Mouse (Mus musculus) intestine, postnatal 0 days (tissue): ENCODE results near the gene Cmtm4. TPM values are rescaled to one million over a fixed set of nuclear protein-coding genes. Genes with fewer than 3 reads are reported as not detected.

Source experiments
- ATAC-seq: fragments of 200-750 bp; cut with Nextera tagmentation; 2 replicates; pipeline ENCODE4 v1.8.0; 2017; ENCODE audit warnings: mild to moderate bottlenecking, moderate TSS enrichment, moderate library complexity
- H3K27ac ChIP-seq: fragments of 300-500 bp; sonication (generic); 2 replicates; pipeline ENCODE4 v1.5.1; 2014; ENCODE audit warnings: mild to moderate bottlenecking, low read depth, low read length, moderate library complexity
- H3K27me3 ChIP-seq: fragments of 300-500 bp; sonication (generic); replicated peaks from 2 replicates; pipeline ENCODE4 v1.6.1; 2014; ENCODE audit warnings: low read length, mixed read lengths; ENCODE audit not compliant: control insufficient read depth, insufficient read depth
- H3K36me3 ChIP-seq: fragments of 300-500 bp; sonication (generic); 2 replicates; pipeline ENCODE4 v1.6.1; 2014; ENCODE audit warnings: mild to moderate bottlenecking, moderate library complexity; ENCODE audit not compliant: control insufficient read depth, insufficient read depth
- H3K4me1 ChIP-seq: fragments of 300-500 bp; sonication (generic); replicated peaks from 2 replicates; pipeline ENCODE4 v1.6.1; 2014; ENCODE audit warnings: antibody characterized with exemption, low read length, mixed read lengths; ENCODE audit not compliant: control insufficient read depth, insufficient read depth
- H3K4me2 ChIP-seq: fragments of 300-500 bp; sonication (generic); replicated peaks from 2 replicates; pipeline ENCODE4 v1.6.1; 2014; ENCODE audit warnings: low read depth, mild to moderate bottlenecking, moderate library complexity
- H3K4me3 ChIP-seq: fragments of 300-500 bp; sonication (generic); 2 replicates; pipeline ENCODE4 v1.5.1; 2014; ENCODE audit warnings: low read depth, low read length
- H3K9ac ChIP-seq: fragments of 300-500 bp; sonication (generic); 2 replicates; pipeline ENCODE4 v1.6.1; 2014; ENCODE audit warnings: mild to moderate bottlenecking, low read depth, low read length
- H3K9me3 ChIP-seq: fragments of 300-500 bp; sonication (generic); 2 replicates; pipeline ENCODE4 v1.6.1; 2016; ENCODE audit warnings: mixed run types; ENCODE audit not compliant: control insufficient read depth
- CTCF ChIP-seq: sonication (generic); IDR thresholded peaks from 2 replicates; pipeline ENCODE4 v1.5.1; 2016; ENCODE audit warnings: low read depth, mild to moderate bottlenecking, control low read depth, antibody characterized with exemption, moderate library complexity
- WGBS: fragments of 180-500 bp; shearing (Covaris S2); extraction: QIAGEN DNeasy Blood & Tissue Kit; methylation state at CpG from one replicate; pipeline ENCODE4 v1.1.7; 2014; 5-methylcytosine and 5-hydroxymethylcytosine counted together
- polyA plus RNA-seq: library from polyadenylated mRNA; unstranded; fragments of >200 nt; fragmentation: Nextera tagmentation; extraction: Ambion mirVana; gene quantifications from 2 replicates; pipeline ENCODE4 v1.2.1, GENCODE M21; 2015

Gene Cmtm4
- polyA plus RNA-seq, 1 experiment from 2014 or later, result 5.9 TPM

DNA sequence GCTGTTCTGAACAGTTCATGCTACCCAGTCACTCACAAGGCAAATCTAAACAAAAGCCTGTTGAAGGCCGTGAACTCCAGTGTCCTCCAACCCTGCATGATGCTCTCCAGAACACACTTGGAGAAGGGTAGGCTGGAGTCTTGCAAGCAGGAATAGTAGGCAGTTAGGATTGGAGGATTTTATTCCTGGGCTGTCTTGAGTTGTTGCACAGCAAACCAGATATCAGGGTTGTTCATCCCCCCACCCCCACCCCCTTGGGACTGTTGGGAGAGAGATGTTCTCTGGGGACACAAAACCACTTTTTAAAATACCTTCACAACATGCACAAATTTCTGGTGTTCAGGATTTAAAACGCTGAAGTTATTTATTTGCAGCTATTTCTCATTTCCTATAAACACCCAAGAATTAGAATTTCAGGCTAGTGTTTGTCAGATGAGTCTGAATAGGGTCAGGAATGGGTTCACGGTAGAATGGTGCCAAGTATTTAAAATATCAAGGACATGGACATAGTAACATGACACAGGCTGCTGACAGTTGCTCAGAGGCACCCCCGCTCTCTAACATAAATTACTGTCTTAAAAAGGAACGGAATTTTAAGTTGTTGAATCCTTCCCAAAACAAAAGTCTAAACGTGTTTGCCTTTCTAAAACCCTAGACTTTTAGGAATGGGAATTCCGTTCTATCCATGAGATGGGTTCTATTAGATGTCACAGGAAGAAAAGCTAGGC is 17.4 kb upstream of the Cmtm4 start:
- Histone ChIP-seq H3K9me3 (no peaks in the 10 kb centered on the region), H3K4me3 (no peak overlapping the region), H3K4me2 (no peak overlapping the region), H3K9ac (no peak overlapping the region), H3K27me3 (no peaks in the 10 kb centered on the region), H3K4me1 (no peaks in the 10 kb centered on the region), H3K36me3 (peaks cover 10% of the 10 kb centered on the region; the same call in 1 of the 2 replicates), H3K27ac (no peak overlapping the region)
- 57% methylated on average over 7 of the region's 7 CpGs for WGBS
- TF ChIP-seq CTCF, result no peak
- no peak for ATAC-seq

- Histone ChIP-seq H3K27me3 (no peaks in the 10 kb centered on the region), H3K36me3 (0 out of 2 replicates have a peak, but pooled peaks cover under 1% of the 10 kb centered on the region), H3K27ac (no peak overlapping the region), H3K9me3 (no peaks in the 10 kb centered on the region), H3K4me2 (no peak overlapping the region), H3K4me1 (no peaks in the 10 kb centered on the region), H3K4me3 (no peak overlapping the region), H3K9ac (no peak overlapping the region)
- WGBS, result 72% methylated on average over 3 of the region's 3 CpGs
- no peak for ATAC-seq
- TF ChIP-seq CTCF, result no peak
These were observed 16.4 kb upstream of the Cmtm4 start for GRCm38 (mm10) chr8:104411972-104412371.

DNA sequence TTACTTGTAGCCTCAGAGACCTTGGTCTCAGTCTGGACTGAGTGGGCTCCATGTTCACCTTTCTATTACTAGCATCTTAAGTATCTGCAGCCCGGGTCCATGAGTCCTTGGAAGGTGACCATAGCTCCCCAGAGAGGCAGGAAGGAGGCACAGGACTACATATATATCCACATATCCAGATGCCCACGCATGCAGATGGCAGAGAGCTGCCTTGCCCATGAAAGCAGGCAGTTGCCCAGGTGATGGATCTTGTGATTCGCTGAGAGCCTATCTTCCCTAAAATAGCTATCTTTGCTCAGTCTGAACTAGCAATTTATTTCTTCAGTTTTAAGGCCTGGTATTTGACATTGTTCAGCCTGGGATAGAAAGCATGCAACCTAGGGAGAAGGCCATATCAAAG is 15.9 kb upstream of the Cmtm4 start:
- no peak for TF ChIP-seq CTCF
- H3K27ac ChIP-seq, result no peak overlapping the region
- 85% methylated on average over 3 of the region's 3 CpGs for WGBS
- no peak overlapping the region for H3K4me3 ChIP-seq
- H3K4me1 ChIP-seq, result no peaks in the 10 kb centered on the region
- no peaks in the 10 kb centered on the region for H3K27me3 ChIP-seq
- no peak overlapping the region for H3K4me2 ChIP-seq
- H3K36me3 ChIP-seq, result no peaks in the 10 kb centered on the region
- no peaks in the 10 kb centered on the region for H3K9me3 ChIP-seq
- ATAC-seq, result no peak
- H3K9ac ChIP-seq, result no peak overlapping the region

DNA sequence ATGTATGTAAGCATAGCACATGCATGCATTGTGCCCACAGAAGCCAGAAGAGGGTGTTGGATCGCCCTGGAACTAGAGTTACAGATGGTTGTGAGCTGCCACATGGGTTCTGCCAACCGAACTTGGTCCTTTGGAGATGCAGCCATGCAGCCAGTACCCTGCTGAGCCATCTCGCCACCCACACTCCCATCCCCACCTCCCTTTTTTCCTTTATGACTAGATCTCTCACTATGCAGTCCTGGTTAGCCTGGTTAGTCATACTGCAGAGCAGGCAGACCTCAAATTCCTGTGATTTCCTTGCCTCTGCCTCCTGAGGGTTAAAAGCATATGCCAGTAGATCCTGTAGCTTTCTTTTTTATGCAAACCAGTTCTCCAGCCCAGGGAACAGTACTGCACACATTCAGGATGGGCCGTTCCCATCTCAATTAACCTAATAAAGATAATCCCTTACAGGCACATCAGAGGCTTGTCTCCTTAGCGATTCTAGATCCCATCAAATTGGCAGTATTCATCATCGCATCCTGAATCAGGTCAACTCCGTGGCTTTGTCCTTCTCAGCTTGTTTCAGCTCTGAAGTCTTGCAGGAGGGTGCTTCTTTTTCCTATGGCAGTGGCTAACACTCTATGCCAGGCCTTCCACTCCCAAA is 15.1 kb upstream of the Cmtm4 start:
- H3K27ac ChIP-seq, result no peak overlapping the region
- 70% methylated on average over 7 of the region's 7 CpGs for WGBS
- no peaks in the 10 kb centered on the region for H3K4me1 ChIP-seq
- no peak overlapping the region for H3K4me3 ChIP-seq
- H3K9me3 ChIP-seq, result no peaks in the 10 kb centered on the region
- H3K9ac ChIP-seq, result no peak overlapping the region
- TF ChIP-seq CTCF, result no peak
- no peak for ATAC-seq
- no peaks in the 10 kb centered on the region for H3K36me3 ChIP-seq
- H3K27me3 ChIP-seq, result no peaks in the 10 kb centered on the region
- H3K4me2 ChIP-seq, result no peak overlapping the region

GRCm38 (mm10) chr8:104408328-104409110 is 12.9 kb upstream of the Cmtm4 start:
- Histone ChIP-seq H3K9me3 (no peaks in the 10 kb centered on the region), H3K4me1 (no peaks in the 10 kb centered on the region), H3K27ac (no peak overlapping the region), H3K4me2 (no peak overlapping the region), H3K9ac (no peak overlapping the region), H3K27me3 (no peaks in the 10 kb centered on the region), H3K4me3 (no peak overlapping the region), H3K36me3 (no peaks in the 10 kb centered on the region)
- WGBS, result 79% methylated on average over 7 of the region's 7 CpGs
- ATAC-seq, result no peak
- TF ChIP-seq CTCF, result no peak
